Mouse (Mus musculus) B cell, adult 2 months (primary cell): ENCODE data around the gene Cox6b1.
A peak's percentile ranks its signal among the peaks of the same experiment; 100 is the strongest.

ENCODE experiments used
- DNase-seq, 2 experiments: peaks; one replicate each; pipeline ENCODE4 v3.0.0; 2022

The Cox6b1 gene

DNA sequence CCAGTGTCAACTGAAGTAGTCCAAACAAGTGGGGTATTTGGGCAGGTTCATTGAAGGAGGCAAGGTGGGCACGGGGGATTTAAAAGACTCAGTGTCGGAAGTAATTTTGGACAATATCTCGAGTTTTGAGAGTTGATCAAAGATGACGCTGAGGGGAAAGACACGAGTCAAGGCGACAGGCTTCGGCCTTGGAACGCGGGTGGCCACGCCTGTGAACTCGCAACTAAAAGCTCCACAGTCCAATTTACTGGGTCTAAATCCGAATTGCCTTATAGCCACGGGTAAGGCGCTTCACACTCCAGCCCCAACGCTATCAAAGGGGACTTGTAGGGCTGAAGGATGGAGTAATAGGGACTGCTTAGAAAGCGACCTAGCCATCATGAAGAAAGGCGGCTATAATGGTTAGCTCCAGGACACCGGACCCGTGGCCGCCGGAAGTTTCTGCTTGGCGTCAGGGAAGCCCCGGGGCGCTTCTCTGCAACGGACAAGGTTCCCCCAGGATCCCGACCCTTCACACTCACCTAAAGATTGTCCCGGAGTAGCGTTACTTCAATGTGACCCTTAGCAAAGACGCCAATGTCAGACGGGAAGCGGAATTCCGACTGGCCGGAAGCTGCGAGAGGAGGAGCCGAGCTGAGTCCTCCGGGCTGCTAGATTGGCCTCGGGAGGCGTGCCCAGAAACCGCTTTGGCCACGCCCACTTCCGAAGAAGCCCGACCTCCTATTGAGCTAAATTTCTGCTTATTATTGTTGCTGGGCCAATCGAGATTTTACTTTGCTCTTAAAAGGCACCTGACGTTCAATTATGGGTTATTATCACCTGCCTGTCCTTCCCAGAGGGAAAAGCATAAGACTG is at the start of gene Cox6b1:
Cox6b1 (minus strand) TSS at position 622 of the 855 bp plus-strand sequence.
- DNase-seq = peak; percentile 86 to 87

GRCm38 (mm10) chr7:30671480-30671879 is 45.5 kb upstream of the Cox6b1 start, which contains the start of gene Pmis2:
Pmis2 (minus strand) TSS chr7:30671605.
- no peak for DNase-seq

DNA sequence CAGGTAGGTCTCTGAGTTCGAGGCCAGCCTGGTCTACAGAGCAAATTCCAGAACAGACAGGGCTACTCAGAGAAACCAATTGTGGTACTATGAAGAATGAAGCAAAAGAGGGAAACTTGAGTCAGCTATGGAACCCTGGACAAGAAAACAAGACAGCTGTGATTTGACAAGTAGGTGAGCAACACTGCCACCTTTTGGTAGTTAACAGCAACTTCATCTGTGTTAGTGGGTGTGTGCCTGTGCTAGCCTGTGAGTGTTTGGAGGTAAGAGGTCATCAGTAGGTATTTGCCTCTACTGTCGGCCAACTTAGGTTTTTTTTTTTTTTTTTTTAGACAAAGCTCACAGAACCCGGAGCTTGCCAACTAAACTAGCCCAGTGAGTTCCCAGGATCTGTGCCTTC is 43.3 kb upstream of the Cox6b1 start:
- DNase-seq = peak; percentile 24 to 34

DNA sequence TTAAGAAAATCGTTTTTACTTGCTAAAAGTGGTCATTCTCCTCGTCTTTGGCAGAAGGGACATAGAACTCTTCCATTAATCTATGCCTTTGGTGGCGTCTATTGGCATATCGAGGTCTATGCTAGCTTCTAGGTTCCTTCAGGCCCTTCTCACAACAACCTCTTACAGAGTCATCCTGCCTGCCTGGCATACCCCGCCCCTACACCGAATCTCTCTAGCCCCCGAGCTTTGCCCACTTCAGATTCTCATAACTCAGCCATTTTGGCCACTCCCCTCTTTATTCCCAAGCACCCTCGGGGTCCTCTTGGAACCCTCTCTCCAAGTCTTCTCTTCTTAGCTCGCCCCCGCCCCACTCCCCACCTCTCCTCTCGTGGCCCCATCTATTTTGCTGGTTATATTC is 39.4 kb upstream of the Cox6b1 start:
- peak; percentile 24 to 29 for DNase-seq

DNA sequence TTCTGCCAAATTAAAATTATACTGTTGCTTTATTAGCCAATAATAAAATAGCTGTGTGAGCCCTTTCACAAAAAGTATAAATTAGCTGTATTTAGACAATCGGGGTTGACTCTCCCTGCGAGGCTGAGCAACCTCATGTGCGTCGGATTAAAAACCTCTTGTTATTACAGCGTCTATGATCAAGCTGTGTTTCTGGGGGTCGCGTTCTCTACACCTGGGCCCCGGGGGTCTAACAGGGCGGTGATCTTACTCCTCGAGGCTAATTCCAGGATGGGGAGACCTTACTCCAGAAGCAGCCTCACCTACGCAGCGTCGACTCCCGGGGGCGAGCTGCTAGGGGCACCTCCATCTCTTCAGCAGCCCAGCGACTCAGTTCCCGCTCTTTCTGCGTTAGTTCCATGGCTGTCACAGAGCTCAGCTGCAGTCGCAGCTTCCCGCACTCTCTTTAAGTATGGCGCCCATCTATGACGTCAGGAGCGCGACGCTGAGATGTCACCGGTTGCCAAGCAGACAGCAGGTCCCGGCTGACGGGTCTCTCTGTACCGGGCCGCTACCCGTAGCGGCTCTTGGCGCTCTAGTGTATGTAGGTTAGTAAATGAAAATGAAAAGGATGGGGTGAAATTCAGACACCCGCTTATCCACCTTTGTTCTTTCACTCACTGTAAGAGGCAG is 38.7 kb upstream of the Cox6b1 start, which contains the start of gene Haus5:
Haus5 (minus strand) TSS at position 466 of the 672 bp plus-strand sequence.
- peak; percentile 96 to 97 for DNase-seq

- DNase-seq = peak; percentile 96 to 98
Observed at GRCm38 (mm10) chr7:30649591-30650540, 23.9 kb upstream of the Cox6b1 start, which contains the start of gene Rbm42. Rbm42 (minus strand) TSS chr7:30650317.

GRCm38 (mm10) chr7:30639083-30639482 is 13.1 kb upstream of the Cox6b1 start:
- DNase-seq = no peak

DNA sequence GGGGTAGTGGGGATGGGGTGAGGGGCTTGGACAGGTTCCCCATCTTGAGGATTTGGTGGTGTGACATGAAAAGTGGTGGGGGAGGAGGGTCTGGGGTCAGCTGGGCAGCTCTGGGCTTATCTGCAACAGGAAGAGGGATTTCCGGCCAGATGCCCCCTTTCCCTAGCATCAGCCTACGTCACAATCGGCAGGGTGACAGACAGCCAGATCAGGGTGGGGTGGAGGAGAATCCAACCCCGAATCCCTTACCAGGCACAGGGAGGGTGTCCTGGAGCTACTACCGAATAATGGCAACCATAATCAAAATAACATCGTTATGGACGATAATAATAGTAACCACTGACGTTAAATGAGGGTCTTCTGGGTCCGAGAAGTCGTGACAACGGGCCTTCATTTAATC is 10.4 kb upstream of the Cox6b1 start:
- DNase-seq = no peak

DNA sequence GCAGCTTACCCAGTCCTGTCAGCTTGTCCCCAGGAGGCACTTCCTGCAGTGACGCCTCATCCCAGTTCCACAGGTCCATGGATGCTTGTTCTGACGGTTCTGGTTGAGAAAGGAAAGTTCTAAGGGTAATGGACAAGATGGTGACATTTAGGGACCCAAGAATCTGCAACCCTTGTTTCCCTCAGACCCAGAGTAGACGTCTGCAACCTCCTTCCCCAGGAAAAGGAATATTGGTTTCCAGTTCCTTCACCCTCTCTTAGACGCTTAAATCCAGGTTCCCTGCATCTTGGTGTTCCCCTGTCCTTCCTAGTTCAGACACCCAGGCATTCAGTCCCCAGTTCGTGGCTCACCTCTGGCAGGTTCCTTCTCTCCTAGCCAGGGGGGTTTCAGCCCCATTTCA is 9.8 kb upstream of the Cox6b1 start, which contains the start of gene Etv2:
Etv2 (minus strand) TSS at position 101 of the 400 bp plus-strand sequence.
- no peak for DNase-seq

- DNase-seq = peak; percentile 81 to 83
Observed at GRCm38 (mm10) chr7:30634621-30635020, 8.7 kb upstream of the Cox6b1 start.

DNA sequence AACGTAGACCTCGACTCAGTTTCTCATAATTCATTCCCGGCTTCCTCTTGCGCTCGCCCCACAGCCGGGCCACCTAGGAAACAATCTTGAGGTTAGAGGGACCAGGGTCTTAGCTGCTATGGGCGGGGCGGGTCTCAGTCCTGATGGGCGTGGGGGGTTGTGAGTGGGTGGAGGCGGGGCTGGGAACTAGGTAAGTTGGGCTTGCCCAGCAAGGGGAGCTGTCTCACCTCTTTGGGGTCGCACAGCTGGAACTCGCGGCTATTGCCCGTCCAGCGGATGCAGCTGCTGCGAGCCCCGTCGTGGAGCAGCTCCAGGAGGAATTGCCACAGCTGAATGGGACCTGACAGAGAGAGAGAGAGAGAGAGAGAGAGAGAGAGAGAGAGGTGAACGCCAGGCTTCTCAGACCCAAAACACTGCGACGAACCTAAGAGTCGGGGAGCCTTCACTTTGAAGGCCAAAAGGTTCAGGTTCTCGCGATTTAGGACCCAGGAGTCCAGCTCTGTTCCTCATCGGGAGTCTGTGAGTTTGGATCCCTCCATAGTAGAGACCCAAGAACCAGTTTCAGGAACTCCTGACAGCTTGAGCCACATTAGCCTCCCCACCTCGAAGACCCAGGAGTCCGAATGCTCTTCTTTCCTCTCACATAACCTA is 7.9 kb upstream of the Cox6b1 start:
- no peak for DNase-seq

GRCm38 (mm10) chr7:30629013-30629412 is 3.1 kb upstream of the Cox6b1 start:
- DNase-seq = no peak

DNA sequence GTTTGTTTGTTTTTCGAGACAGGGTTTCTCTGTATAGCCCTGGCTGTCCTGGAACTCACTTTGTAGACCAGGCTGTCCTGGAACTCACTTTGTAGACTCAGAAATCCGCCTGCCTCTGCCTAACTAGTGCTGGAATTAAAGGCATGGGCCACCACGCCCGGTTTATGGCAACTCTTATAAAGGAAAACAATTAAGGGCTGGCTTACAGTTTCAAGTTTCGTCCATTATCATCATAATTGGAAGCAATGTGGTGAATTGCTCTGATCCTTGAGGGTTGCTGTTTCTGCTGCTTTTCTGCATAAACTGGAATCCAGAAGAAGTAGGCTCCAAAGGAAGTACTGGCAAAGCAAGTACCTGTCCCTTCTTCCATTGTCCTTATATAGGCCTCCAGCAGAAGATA is 696 bp upstream of the Cox6b1 start:
- DNase-seq = no peak

DNA sequence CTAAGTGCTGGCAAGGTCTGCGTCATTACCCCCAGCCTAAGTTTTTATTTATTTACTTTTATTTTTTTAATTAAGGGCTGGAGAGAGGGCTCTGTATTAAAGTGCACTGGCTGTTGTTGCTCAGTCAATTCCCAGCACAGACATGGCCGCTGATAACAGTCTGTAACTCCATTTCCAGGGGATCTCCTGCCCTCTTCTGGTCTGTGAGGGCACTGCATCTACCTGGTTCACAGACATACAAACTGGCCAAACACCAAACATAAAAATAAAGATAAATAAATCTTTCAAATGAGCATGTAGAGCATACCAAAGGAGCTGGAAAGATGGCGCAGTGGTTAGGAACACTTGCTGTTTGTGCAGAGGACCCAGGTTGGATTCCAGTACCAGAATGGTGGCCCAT is 6.7 kb downstream of the Cox6b1 start:
- DNase-seq = peak; percentile 65 to 68

GRCm38 (mm10) chr7:30618658-30619057 is 7.3 kb downstream of the Cox6b1 start:
- DNase-seq = no peak

GRCm38 (mm10) chr7:30615049-30615760 is 10.7 kb downstream of the Cox6b1 start:
- no peak for DNase-seq

DNA sequence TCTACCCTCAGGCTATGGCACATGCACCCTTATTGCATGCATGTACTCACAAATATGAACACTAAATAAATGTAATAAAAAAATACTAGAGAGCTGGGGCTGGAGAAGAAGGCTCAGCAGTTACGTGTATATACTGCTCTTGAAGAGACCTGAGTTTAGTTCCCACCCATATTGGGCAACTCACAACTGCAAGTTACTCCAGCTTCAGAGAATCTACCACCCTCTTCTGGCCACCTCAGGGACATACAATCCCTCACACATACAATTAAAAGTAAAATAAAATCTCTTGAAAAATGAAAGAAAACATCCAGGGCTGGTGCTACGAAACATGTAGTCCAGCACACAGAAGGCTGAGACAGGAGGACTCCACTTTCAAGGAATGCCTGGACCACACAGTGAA is 11.5 kb downstream of the Cox6b1 start:
- peak; percentile 25 to 28 for DNase-seq

DNA sequence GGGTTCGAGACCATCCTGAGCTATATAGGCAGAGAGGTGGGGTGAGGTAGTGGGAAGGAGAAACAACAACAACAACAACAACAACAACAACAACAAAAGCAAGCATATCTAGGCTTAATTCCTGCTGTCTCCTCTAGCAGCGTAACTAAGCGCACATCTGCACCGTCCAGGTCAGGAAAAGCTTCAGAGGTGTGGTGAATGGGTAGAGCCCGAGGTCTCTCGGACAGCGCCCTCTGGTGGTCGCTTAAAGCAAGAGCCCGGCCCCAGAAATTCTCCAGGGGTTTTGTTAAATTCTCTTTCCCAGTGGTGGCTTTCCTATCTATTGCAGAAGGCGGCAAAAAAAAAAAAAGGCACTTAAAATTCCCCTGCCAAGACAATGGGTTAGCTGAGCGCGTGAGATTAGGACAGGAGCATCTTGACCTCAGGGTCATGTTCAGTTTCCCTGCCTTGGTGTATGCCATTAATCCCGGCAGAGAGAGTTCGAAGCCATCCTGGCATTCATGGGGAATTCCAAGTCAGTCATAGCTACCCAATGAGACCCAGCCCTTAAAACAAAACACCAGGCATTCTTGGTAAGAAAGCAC is 12.3 kb downstream of the Cox6b1 start:
- peak; percentile 77 to 78 for DNase-seq

DNA sequence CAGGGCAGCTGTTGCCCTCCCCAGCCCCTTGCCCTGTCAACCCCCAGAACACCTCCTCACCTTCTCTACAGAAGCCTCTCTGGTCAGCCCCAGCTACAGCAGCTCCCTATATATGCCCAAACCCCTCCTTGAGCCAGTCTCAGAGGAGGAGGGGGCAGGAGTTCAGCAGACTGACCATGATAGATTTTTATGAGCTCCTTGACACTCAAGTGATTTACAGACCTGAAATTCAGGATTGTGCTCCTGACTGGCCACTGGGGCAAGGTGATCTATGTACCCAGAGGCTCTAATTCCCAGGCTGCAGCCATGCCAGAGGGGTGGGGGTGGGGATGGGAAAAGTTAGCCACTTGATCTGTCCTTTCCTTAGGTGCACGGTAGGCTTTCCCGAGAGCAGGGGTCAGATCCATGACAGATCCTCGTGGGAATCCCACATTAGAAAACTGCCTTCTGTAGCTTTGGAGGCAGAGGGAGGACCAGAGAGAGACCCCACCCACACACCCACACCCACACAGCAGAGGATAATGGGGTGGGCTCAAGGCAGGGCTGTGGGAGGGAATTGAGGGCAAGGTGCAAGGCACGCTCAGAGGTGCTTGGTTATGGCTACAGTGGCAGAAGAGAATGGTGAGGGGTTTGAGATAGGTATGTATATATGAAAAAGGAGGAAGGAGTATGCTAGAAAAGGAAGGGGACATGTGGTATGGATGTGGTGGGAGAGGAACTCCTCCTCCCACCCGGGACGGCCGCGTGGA is 13.1 kb downstream of the Cox6b1 start, which contains the start of gene Upk1a:
Upk1a (minus strand) TSS at position 194 of the 749 bp plus-strand sequence.
- DNase-seq = no peak

DNA sequence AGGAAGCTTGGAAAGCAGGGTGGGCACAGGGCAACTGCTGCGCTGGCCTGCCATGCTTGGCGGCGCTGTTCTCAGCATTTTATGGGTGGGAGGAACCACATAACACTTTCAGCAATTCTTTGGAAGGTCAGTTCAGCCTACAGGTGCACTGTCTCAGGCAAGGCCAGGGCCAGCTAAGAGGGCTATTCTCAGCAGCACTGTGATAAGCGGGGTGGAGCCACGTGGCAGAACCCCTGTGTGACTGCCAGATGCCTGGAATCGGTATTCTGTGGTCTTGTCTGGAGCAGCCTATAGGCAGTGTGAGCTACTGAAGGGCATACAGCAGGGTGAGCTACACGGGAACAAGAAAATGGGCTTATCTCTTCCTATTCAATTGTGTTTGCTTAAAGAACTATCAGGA is 15.9 kb downstream of the Cox6b1 start:
- DNase-seq = no peak
